Mouse (Mus musculus): ENCODE data around the gene Exoc8. TPM values are rescaled to one million over a fixed set of nuclear protein-coding genes. Genes with fewer than 3 reads are reported as not detected.

The Exoc8 gene
- polyA plus RNA-seq, 1 experiment from 2014 or later, result 8.8 TPM

DNA sequence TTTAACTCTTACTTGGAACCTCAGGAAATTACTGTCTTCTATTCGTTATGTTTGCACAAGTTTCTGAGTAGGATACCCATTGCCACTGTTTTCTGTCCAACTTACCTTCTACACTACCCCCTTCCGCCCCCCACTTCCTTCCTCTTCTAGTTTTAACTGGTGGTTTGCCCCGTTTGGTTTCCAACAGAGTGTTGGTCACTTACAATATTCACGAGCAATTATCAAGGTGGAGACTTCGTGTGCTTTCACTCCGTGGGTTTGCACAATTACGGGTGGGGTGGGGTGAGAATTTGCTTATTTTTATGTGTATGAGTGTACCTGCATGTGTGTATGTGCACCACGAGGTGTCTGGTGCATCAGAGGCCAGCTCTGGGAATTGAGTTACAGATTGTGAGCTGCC lies 33.8 kb downstream of the Exoc8 start:
- H3K9me3 ChIP-seq (ENCODE audit: control insufficient read depth, low read length), result no peaks in the 10 kb centered on the region
- ATAC-seq (ENCODE audit: low read depth), result no peak
- H3K27me3 ChIP-seq (ENCODE audit: control insufficient read depth, insufficient read depth, low read depth, low read length), result no peaks in the 10 kb centered on the region
- peak overlapping the region; percentile 99 for H3K9ac ChIP-seq (ENCODE audit: low read length)
- WGBS, result 5% methylated on average over 8 of the region's 8 CpGs
- H3K4me1 ChIP-seq (replicated peaks; ENCODE audit: control insufficient read depth, insufficient read depth, low read length), result peaks cover 24% of the 10 kb centered on the region
- peaks cover 7% of the 10 kb centered on the region for H3K36me3 ChIP-seq (ENCODE audit: control insufficient read depth, insufficient read depth, low read length)
- peak overlapping the region; percentile 97 for H3K4me3 ChIP-seq (ENCODE audit: low read length)
- peak overlapping the region; percentile 89 for H3K4me2 ChIP-seq (ENCODE audit: low read depth, low read length)
- peak overlapping the region; percentile 95 for H3K27ac ChIP-seq (ENCODE audit: low read length)

DNA sequence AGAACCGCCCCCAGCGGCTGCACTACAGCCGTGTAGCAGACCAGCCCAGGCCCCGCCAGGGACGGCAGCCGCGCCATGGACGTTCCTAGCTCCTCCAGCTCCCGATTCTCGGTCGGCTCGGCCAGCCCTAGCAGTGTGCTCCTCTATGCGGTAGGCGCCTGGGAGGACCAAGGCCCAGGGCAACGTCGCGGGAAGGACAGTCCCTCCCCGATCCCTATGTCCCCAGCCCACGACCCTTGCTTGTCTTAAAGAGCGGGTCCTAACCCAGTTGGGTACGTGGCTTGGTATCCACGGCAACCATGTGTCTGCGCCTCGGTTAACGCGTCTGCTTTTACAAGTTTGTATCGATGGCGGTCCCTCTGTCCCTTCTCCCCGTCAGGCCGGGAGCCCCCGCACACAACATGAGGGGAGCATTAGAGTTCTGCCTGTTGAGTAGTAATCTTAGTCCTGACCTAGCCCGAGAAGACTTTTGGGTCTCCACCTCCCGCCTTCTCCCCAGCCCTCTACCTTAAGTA lies 34.3 kb downstream of the Exoc8 start:
- Histone ChIP-seq H3K4me1 (replicated peaks; ENCODE audit: control insufficient read depth, insufficient read depth, low read length) (peaks cover 24% of the 10 kb centered on the region), H3K27me3 (ENCODE audit: control insufficient read depth, insufficient read depth, low read depth, low read length) (no peaks in the 10 kb centered on the region), H3K27ac (ENCODE audit: low read length) (peak overlapping the region; percentile 95), H3K9me3 (ENCODE audit: control insufficient read depth, low read length) (no peaks in the 10 kb centered on the region), H3K4me3 (ENCODE audit: low read length) (peak overlapping the region; percentile 97), H3K9ac (ENCODE audit: low read length) (peak overlapping the region; percentile 99), H3K4me2 (ENCODE audit: low read depth, low read length) (peak overlapping the region; percentile 89), H3K36me3 (ENCODE audit: control insufficient read depth, insufficient read depth, low read length) (peaks cover 10% of the 10 kb centered on the region)
- peak; percentile 27; the same call in 1 of the 2 replicates for ATAC-seq (ENCODE audit: low read depth)
- under 1% methylated on average over 29 of the region's 33 CpGs for WGBS

DNA sequence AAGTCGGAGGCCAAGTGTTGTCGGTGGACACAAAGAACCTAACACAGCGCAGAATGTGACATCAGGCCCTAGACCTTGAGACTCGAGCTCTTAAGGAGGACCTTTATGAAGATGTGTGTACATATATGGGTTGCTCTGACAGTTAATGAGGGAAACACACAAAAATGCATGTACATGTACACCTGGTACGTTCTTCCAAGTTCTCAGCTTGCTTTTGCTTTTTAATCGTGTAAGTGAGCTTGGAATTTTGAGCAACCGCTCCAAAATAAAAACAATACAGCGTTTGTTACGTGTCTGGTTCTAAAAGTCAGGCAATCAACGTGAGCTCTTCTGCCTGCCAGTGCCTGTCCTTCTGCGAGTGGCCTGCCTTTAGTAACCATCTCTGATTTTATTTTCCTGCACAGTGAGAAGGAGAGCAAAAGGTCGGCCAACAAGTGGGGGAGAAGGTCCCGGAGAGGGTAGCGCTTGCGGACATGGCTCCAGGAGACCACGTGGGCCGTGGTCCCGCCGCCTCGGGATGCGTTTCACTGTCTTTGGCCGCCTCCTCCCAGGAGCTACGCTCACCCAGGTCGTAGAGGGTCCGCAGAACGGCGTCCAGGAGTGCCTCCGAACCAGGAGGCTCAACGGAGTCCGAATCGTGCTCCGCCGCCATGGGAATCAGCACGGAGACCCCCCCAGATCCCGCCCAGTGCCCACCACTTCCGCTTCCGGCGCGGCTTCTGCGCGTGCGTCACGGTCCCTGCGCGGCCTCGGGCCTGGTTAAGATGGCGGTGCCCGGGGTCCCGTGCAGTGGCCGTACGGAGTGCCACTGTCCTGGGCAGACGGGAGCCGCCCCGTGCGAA lies 35.0 kb downstream of the Exoc8 start, which contains the start of the genes Gnpat and 2810004N23Rik:
Gnpat (plus strand) TSS at position 713 of the 842 bp plus-strand sequence.
2810004N23Rik (minus strand) TSS at position 800 of the 842 bp plus-strand sequence.
- Histone ChIP-seq H3K9ac (ENCODE audit: low read length) (peak within 1 kb of the TSS; percentile 99), H3K36me3 (ENCODE audit: control insufficient read depth, insufficient read depth, low read length) (peaks cover 16% of the 10 kb centered on the region), H3K4me2 (ENCODE audit: low read depth, low read length) (peak within 1 kb of the TSS; percentile 89), H3K27ac (ENCODE audit: low read length) (peak within 1 kb of the TSS; percentile 95), H3K9me3 (ENCODE audit: control insufficient read depth, low read length) (no peaks in the 10 kb centered on the region), H3K4me1 (replicated peaks; ENCODE audit: control insufficient read depth, insufficient read depth, low read length) (peaks cover 24% of the 10 kb centered on the region), H3K27me3 (ENCODE audit: control insufficient read depth, insufficient read depth, low read depth, low read length) (no peaks in the 10 kb centered on the region), H3K4me3 (ENCODE audit: low read length) (peak within 1 kb of the TSS; percentile 97)
- ATAC-seq (ENCODE audit: low read depth), result peak; percentile 99
- WGBS, result under 1% methylated on average over 54 of the region's 55 CpGs

DNA sequence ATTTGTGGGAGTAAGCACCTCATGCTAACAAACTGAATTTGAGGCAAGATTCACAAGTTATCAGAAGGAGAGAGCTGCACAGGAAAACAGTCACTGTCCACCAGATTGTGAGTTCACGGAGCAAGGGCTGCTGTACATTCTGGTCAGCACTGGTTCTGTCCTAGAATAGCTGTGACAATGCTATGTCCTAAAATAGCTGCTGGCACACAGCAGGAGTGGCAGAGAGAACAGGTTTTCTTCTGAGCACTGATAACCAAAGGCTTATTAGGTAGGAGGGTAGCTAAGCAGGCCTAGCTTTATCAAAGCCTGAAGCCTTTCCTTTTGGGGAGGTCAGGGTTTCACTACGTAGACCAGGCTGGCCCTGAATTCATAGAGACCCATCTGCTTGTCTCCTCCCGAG lies 37.3 kb downstream of the Exoc8 start:
- Histone ChIP-seq H3K27me3 (ENCODE audit: control insufficient read depth, insufficient read depth, low read depth, low read length) (no peaks in the 10 kb centered on the region), H3K27ac (ENCODE audit: low read length) (no peak overlapping the region), H3K9ac (ENCODE audit: low read length) (no peak overlapping the region), H3K4me3 (ENCODE audit: low read length) (no peak overlapping the region), H3K4me1 (replicated peaks; ENCODE audit: control insufficient read depth, insufficient read depth, low read length) (peaks cover 19% of the 10 kb centered on the region), H3K4me2 (ENCODE audit: low read depth, low read length) (no peak overlapping the region), H3K9me3 (ENCODE audit: control insufficient read depth, low read length) (peaks cover 5% of the 10 kb centered on the region; the same call in 1 of the 2 replicates), H3K36me3 (ENCODE audit: control insufficient read depth, insufficient read depth, low read length) (peaks cover 33% of the 10 kb centered on the region)
- 92% methylated on average over 3 of the region's 3 CpGs for WGBS
- ATAC-seq (ENCODE audit: low read depth), result no peak

DNA sequence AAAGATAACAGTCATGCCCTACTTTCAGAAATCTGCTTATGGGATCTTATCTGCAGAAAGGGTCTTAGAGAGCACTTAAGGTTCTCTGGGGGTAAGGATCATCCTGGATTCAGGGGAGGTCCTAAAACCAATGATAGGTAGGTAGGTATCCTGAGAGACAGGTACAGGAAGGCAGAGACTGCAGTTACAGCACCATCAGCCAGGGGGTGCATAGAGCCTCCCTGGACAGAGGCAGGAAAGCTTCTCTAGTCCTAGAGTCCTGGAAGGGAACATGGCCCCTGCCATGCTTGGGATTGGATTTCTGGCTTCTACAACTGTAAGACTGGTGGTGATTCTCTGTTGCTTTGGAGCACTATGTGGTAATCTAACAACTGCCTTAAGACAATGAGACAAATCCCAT lies 38.0 kb downstream of the Exoc8 start:
- no peak overlapping the region for H3K4me3 ChIP-seq (ENCODE audit: low read length)
- no peak overlapping the region for H3K9ac ChIP-seq (ENCODE audit: low read length)
- H3K36me3 ChIP-seq (ENCODE audit: control insufficient read depth, insufficient read depth, low read length), result peaks cover 41% of the 10 kb centered on the region
- no peak overlapping the region for H3K4me2 ChIP-seq (ENCODE audit: low read depth, low read length)
- H3K27me3 ChIP-seq (ENCODE audit: control insufficient read depth, insufficient read depth, low read depth, low read length), result no peaks in the 10 kb centered on the region
- H3K9me3 ChIP-seq (ENCODE audit: control insufficient read depth, low read length), result peaks cover 6% of the 10 kb centered on the region; the same call in 1 of the 2 replicates
- H3K4me1 ChIP-seq (replicated peaks; ENCODE audit: control insufficient read depth, insufficient read depth, low read length), result peaks cover 13% of the 10 kb centered on the region
- no peak for ATAC-seq (ENCODE audit: low read depth)
- no peak overlapping the region for H3K27ac ChIP-seq (ENCODE audit: low read length)

DNA sequence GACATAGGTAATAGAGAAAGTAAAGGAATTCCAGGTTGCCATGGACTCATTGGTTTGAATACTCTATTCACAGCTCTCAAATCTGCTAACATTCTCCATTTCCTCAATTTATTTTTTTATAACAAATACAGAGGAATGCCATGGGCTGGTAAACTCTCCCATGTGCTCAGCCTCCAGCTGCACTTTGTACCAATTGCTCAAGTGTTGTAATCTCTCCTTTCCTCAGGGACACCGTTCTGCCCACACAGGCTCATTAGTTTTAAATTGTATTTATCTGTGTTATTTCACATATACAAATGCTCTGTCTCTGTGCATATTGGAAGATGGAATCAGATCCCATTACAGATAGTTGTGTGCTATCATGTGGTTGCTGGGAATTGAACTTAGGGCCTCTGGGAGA lies 44.0 kb downstream of the Exoc8 start:
- ATAC-seq (ENCODE audit: low read depth), result no peak
- H3K36me3 ChIP-seq (ENCODE audit: control insufficient read depth, insufficient read depth, low read length), result peaks cover 47% of the 10 kb centered on the region
- 97% methylated on average over 1 of the region's 1 CpGs for WGBS
- peaks cover 20% of the 10 kb centered on the region; the same call in 1 of the 2 replicates for H3K9me3 ChIP-seq (ENCODE audit: control insufficient read depth, low read length)
- H3K4me3 ChIP-seq (ENCODE audit: low read length), result no peak overlapping the region
- no peak overlapping the region for H3K9ac ChIP-seq (ENCODE audit: low read length)
- no peaks in the 10 kb centered on the region for H3K4me1 ChIP-seq (replicated peaks; ENCODE audit: control insufficient read depth, insufficient read depth, low read length)
- H3K4me2 ChIP-seq (ENCODE audit: low read depth, low read length), result no peak overlapping the region
- H3K27me3 ChIP-seq (ENCODE audit: control insufficient read depth, insufficient read depth, low read depth, low read length), result no peaks in the 10 kb centered on the region
- H3K27ac ChIP-seq (ENCODE audit: low read length), result no peak overlapping the region

DNA sequence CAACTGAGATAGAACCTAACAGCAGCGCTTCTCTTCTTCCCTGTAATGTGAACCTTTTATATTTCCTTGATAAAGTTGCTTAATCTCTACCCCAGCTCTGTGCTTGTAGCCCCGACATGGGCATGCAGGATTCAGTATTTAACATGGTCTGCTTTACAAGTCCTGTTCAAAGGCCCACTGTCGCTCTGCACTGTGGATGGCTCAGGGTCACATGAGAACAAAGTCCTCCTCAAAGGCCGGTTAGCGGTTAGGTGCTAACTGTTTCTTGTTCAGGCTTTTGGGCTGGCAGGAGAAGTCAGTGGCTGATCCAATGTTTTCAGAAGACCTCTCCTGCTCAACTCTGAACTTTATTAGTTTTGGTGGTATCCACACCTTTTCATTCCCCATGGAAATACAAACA lies 51.9 kb downstream of the Exoc8 start:
- WGBS, result 82% methylated on average over 5 of the region's 5 CpGs
- Histone ChIP-seq H3K9me3 (ENCODE audit: control insufficient read depth, low read length) (no peaks in the 10 kb centered on the region), H3K9ac (ENCODE audit: low read length) (no peak overlapping the region), H3K4me1 (replicated peaks; ENCODE audit: control insufficient read depth, insufficient read depth, low read length) (no peaks in the 10 kb centered on the region), H3K36me3 (ENCODE audit: control insufficient read depth, insufficient read depth, low read length) (peaks cover 12% of the 10 kb centered on the region), H3K27ac (ENCODE audit: low read length) (no peak overlapping the region), H3K4me3 (ENCODE audit: low read length) (no peak overlapping the region), H3K4me2 (ENCODE audit: low read depth, low read length) (no peak overlapping the region), H3K27me3 (ENCODE audit: control insufficient read depth, insufficient read depth, low read depth, low read length) (no peaks in the 10 kb centered on the region)
- ATAC-seq (ENCODE audit: low read depth), result no peak

DNA sequence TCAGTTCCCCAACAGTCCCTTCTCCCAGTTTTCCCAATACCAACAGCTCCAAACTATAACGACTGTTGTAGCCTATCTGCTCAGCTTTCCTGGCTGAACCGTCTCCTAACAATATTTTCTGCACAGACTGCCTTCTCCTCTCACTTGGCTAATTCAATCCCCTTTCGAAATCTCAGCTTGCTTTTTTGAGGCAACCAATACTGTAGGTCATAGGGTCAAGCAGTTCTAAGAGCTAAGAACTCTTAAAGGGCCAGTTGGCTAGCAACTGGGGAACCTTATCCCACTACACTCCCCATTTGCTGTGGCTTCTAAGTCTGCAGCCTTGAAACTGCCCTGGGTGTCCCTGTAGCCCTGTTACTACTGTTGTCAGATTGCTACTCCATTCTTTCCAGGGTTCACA lies 52.4 kb downstream of the Exoc8 start:
- Histone ChIP-seq H3K4me2 (ENCODE audit: low read depth, low read length) (no peak overlapping the region), H3K9me3 (ENCODE audit: control insufficient read depth, low read length) (no peaks in the 10 kb centered on the region), H3K27me3 (ENCODE audit: control insufficient read depth, insufficient read depth, low read depth, low read length) (no peaks in the 10 kb centered on the region), H3K4me3 (ENCODE audit: low read length) (no peak overlapping the region), H3K36me3 (ENCODE audit: control insufficient read depth, insufficient read depth, low read length) (peaks cover 14% of the 10 kb centered on the region), H3K27ac (ENCODE audit: low read length) (no peak overlapping the region), H3K4me1 (replicated peaks; ENCODE audit: control insufficient read depth, insufficient read depth, low read length) (no peaks in the 10 kb centered on the region), H3K9ac (ENCODE audit: low read length) (no peak overlapping the region)
- WGBS, result 50% methylated on average over 3 of the region's 3 CpGs
- no peak for ATAC-seq (ENCODE audit: low read depth)
